In the genomic region with DNA sequence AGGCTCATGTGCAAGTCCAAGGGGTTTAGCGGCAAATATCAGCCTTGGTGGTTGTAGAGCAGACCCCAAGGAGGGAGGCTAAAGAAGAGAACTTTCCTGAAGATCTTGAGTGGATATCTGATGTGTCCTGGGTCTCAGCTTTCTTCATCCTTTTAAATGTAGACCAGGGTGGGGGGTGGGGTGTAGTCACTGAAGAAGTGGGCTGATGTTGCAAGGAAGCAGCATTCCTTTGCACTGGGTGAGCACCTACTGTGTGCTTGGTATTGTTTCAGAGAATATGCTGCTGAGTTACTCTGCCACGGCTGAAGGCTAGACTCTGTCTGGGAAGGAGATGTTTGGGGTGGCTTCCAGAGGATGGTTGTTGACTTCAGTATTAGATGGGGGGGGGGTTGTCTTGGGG, we compare ENCODE assay signal across 8 mouse cellular contexts. TPM values are rescaled to one million over a fixed set of nuclear protein-coding genes. Genes with fewer than 3 reads are reported as not detected.
A peak's percentile ranks its signal among the peaks of the same experiment; 100 is the strongest.
DNase-seq lines count a peak whose midpoint lies in the region; ATAC-seq and TF ChIP-seq lines count a peak whose summit lies in the region.

No protein-coding gene starts in this region.

- 75% methylated on average over 2 of the region's 2 CpGs for WGBS in embryonic facial prominence, embryonic 11.5 days
- WGBS in intestine, embryonic 14.5 days = 66% methylated on average over 2 of the region's 2 CpGs

- TF ChIP-seq CTCF in layer of hippocampus, adult 2 months (conservative IDR thresholded peaks at IDR 0.05) = no peak

- no peaks in the 10 kb centered on the region for H3K9me3 ChIP-seq in embryonic facial prominence, embryonic 11.5 days (replicated peaks; ENCODE audit: control insufficient read depth, low read length)
- H3K9me3 ChIP-seq in intestine, embryonic 14.5 days (ENCODE audit: control insufficient read depth, low read length) = no peaks in the 10 kb centered on the region

- peak overlapping the region; percentile 62 for H3K9ac ChIP-seq in embryonic facial prominence, embryonic 11.5 days (replicated peaks; ENCODE audit: low read length)
- H3K9ac ChIP-seq in intestine, embryonic 14.5 days (ENCODE audit: low read length) = peak overlapping the region; percentile 46

- peak overlapping the region; percentile 51 for H3K4me3 ChIP-seq in layer of hippocampus, adult 2 months
- H3K4me3 ChIP-seq in embryonic facial prominence, embryonic 11.5 days (ENCODE audit: low read depth, low read length) = no peak overlapping the region; the same call in 1 of the 2 replicates
- H3K4me3 ChIP-seq in intestine, embryonic 14.5 days (ENCODE audit: low read depth, low read length) = peak overlapping the region; percentile 35

- DNase-seq in layer of hippocampus, adult 2 months (ENCODE audit: low spot score in 2 of 2) = no peak
- DNase-seq in layer of hippocampus, postnatal 10 days (ENCODE audit: low spot score in 2 of 2) = no peak
- DNase-seq in embryonic facial prominence, embryonic 11.5 days (ENCODE audit: low spot score) = no peak
- DNase-seq in intestine, embryonic 14.5 days (ENCODE audit: low spot score) = no peak
- DNase-seq in naive thymus-derived CD4-positive, alpha-beta T cell, adult 2 months (ENCODE audit: low read depth) = peak; percentile 28
- no peak for DNase-seq in left cerebral cortex, postnatal 14 days (ENCODE audit: low spot score in 2 of 2)
- no peak for DNase-seq in cerebellum, postnatal 36 days
- DNase-seq in gastrocnemius, postnatal 10 days = no peak

- H3K27ac ChIP-seq in layer of hippocampus, adult 2 months = peak overlapping the region; percentile 86
- H3K27ac ChIP-seq in embryonic facial prominence, embryonic 11.5 days (replicated peaks; ENCODE audit: low read depth, low read length) = no peak overlapping the region
- peak overlapping the region; percentile 44; the same call in 1 of the 2 replicates for H3K27ac ChIP-seq in intestine, embryonic 14.5 days (ENCODE audit: low read depth)

- peaks cover 3% of the 10 kb centered on the region for H3K4me1 ChIP-seq in embryonic facial prominence, embryonic 11.5 days (ENCODE audit: control insufficient read depth, insufficient read depth, low read length)
- H3K4me1 ChIP-seq in intestine, embryonic 14.5 days (replicated peaks; ENCODE audit: control insufficient read depth, insufficient read depth, low read length) = peaks cover 42% of the 10 kb centered on the region

- ATAC-seq in embryonic facial prominence, embryonic 11.5 days (replicated peaks; ENCODE audit: insufficient number of reproducible peaks, low FRiP score, low TSS enrichment, low read depth) = no peak
- ATAC-seq in intestine, embryonic 14.5 days (replicated peaks; ENCODE audit: low FRiP score, low TSS enrichment, low read depth) = no peak

- intact Hi-C loops in left cerebral cortex, postnatal 14 days (cut with DNase I) = no loop called here

- H3K36me3 ChIP-seq in embryonic facial prominence, embryonic 11.5 days (replicated peaks; ENCODE audit: control insufficient read depth, insufficient read depth, low read depth, low read length) = no peaks in the 10 kb centered on the region
- 0 out of 2 replicates have a peak, but pooled peaks cover 4% of the 10 kb centered on the region for H3K36me3 ChIP-seq in intestine, embryonic 14.5 days (ENCODE audit: control insufficient read depth, insufficient read depth, low read length)

- peak overlapping the region; percentile 48 for H3K4me2 ChIP-seq in embryonic facial prominence, embryonic 11.5 days (ENCODE audit: low read depth, low read length)
- peak overlapping the region; percentile 53 for H3K4me2 ChIP-seq in intestine, embryonic 14.5 days (ENCODE audit: low read length)

- no peaks in the 10 kb centered on the region for H3K27me3 ChIP-seq in embryonic facial prominence, embryonic 11.5 days (ENCODE audit: control insufficient read depth, insufficient read depth, low read length)
- no peaks in the 10 kb centered on the region for H3K27me3 ChIP-seq in intestine, embryonic 14.5 days (replicated peaks; ENCODE audit: control insufficient read depth, insufficient read depth, low read length)

RNA-seq across cellular contexts. Expression of a gene that starts 0.7 kb away (rescaled TPM):
- 10 to 100 TPM; 33.9 to 41.8 TPM for total RNA-seq in layer of hippocampus, adult 2 months (2021)
- total RNA-seq in layer of hippocampus, postnatal 10 days (2021) = 10 to 100 TPM; 34.7 to 39.6 TPM
- 291 and 294 TPM in 2 replicates for polyA plus RNA-seq in embryonic facial prominence, embryonic 11.5 days (2014; fragmentation: Nextera tagmentation; extraction: Ambion mirVana)
- 450 and 457 TPM in 2 replicates for polyA plus RNA-seq in intestine, embryonic 14.5 days (2014; fragmentation: Nextera tagmentation; extraction: Ambion mirVana)
- 10 to 100 TPM; 30.1 to 30.7 TPM for total RNA-seq in left cerebral cortex, postnatal 14 days (2021)
- 100 to 1,000 TPM in 1 of 2 experiments, 10 to 100 TPM in 1; 95.5 to 120 TPM for total RNA-seq in gastrocnemius, postnatal 10 days (2021)

RNA-seq across cellular contexts. Expression of a gene that starts 3.5 kb away (rescaled TPM):
- 10 to 100 TPM; 20.5 to 26.2 TPM for total RNA-seq in layer of hippocampus, adult 2 months (2021)
- 10 to 100 TPM; 16.7 to 17.0 TPM for total RNA-seq in layer of hippocampus, postnatal 10 days (2021)
- polyA plus RNA-seq in embryonic facial prominence, embryonic 11.5 days (2014; fragmentation: Nextera tagmentation; extraction: Ambion mirVana) = 27.6 and 29.4 TPM in 2 replicates
- 21.5 and 25.0 TPM in 2 replicates for polyA plus RNA-seq in intestine, embryonic 14.5 days (2014; fragmentation: Nextera tagmentation; extraction: Ambion mirVana)
- total RNA-seq in left cerebral cortex, postnatal 14 days (2021) = 10 to 100 TPM; 14.6 to 17.1 TPM
- total RNA-seq in gastrocnemius, postnatal 10 days (2021) = 10 to 100 TPM in 1 of 2 experiments, 1 to 10 TPM in 1; 9.8 to 10.2 TPM
